Mouse (Mus musculus) E14TG2a.4 (cell line): ENCODE data around the gene Sirt5.

Experiments used
- CTCF ChIP-seq: conservative IDR thresholded peaks from 2 replicates; pipeline ENCODE4 v1.5.1; 2014; ENCODE audit warnings: low read length
- NANOG ChIP-seq: IDR thresholded peaks from 2 replicates; pipeline ENCODE4 v1.6.1; 2014; ENCODE audit warnings: borderline replicate concordance, low read length, mixed read lengths

DNA sequence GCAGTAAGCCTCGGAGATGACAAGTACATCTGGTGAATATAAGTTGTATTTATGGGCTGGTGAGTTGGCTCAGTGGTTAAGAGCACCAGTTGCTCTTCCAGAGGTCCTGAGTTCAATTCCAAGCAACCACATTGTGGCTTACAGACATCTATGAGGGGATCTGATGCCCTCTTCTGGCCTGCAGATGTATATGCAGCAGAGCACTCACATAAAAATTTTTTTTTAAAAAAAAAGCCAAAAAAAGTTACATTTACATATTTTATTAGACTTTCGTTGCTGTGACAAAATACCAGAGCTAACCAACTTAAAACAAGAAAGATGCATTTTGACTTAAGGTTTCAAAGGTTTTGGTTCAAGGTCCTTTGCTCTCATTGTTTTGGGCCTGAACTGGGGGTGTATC is 43.8 kb upstream of the Sirt5 start:
- TF ChIP-seq CTCF: peak; percentile 50
- TF ChIP-seq NANOG: no peak
